Mouse (Mus musculus): ENCODE results near the gene Brd7.

DNA sequence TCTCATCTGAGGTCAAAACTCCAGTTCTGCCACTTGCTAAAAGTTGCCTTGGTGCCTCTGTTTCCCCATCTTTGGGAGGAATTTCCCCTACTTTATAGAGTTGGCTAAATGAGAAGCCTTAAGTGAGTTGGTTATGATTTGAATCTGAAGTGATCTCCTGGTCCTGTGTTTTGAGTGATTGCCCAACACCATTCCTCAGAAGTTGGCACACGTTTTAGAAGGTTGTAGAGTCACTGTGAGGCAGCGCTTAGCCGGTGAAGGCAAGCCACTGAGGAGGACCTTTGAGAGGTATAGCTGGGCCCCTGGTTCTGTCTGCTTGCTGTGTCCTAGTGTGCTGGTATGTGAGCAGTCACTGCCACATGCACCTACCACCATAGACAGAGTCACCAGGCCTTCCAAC, 31.3 kb upstream of the Brd7 start:
- TF ChIP-seq CTCF (IDR thresholded peaks at IDR 0.05; ENCODE audit: insufficient read depth, low read depth, low read length) (no peak), POLR2A (IDR thresholded peaks at IDR 0.05; ENCODE audit: insufficient read depth, low read depth, low read length) (no peak)

Data from olfactory bulb, adult 2 months (tissue).